Mouse (Mus musculus) heart, embryonic 14.5 days (tissue): ENCODE measurements at regions not wholly inside any gene's neighbourhood (a gene's known extent, or its start where the extent isn't known, plus 50 kb on each side); places are given as distances from the start of the nearest gene placed in this dataset.

Source experiments
- ATAC-seq: fragments of 200-750 bp; cut with Nextera tagmentation; 2 replicates; pipeline ENCODE4 v1.8.0; 2017; ENCODE audit warnings: low read depth, moderate TSS enrichment; ENCODE audit not compliant: insufficient number of reproducible peaks, insufficient read depth, low FRiP score
- H3K27ac ChIP-seq, 2 experiments: fragments of 200-500 bp in 1 of 2; fragments of 300-500 bp in 1 of 2; sonication (generic) in 1 of 2; replicated peaks in 1 of 2; 2 replicates each; pipeline ENCODE4 v1.5.1; 2012 to 2014; ENCODE audit warnings: low read depth in 2 of 2, low read length in 2 of 2, control low read depth in 1 of 2, mild to moderate bottlenecking in 1 of 2, mixed read lengths in 1 of 2; ENCODE audit not compliant: control insufficient read depth in 1 of 2, insufficient read depth in 1 of 2
- H3K27me3 ChIP-seq: fragments of 300-500 bp; sonication (generic); 2 replicates; pipeline ENCODE4 v1.6.1; 2014; ENCODE audit warnings: mild to moderate bottlenecking, low read length, control low read depth; ENCODE audit not compliant: control insufficient read depth, insufficient read depth
- H3K36me3 ChIP-seq: fragments of 300-500 bp; sonication (generic); 2 replicates; pipeline ENCODE4 v1.6.1; 2014; ENCODE audit warnings: mild to moderate bottlenecking, control low read depth, low read length, mixed read lengths; ENCODE audit not compliant: control insufficient read depth, insufficient read depth
- H3K4me1 ChIP-seq, 2 experiments: fragments of 200-500 bp in 1 of 2; fragments of 300-500 bp in 1 of 2; sonication (generic) in 1 of 2; 2 replicates each; pipeline ENCODE4 v1.6.1; 2012 to 2014; ENCODE audit warnings: low read length in 2 of 2, control low read depth in 1 of 2, mixed read lengths in 1 of 2; ENCODE audit not compliant: control insufficient read depth in 2 of 2, insufficient read depth in 2 of 2
- H3K4me2 ChIP-seq: fragments of 300-500 bp; sonication (generic); 2 replicates; pipeline ENCODE4 v1.6.1; 2014; ENCODE audit warnings: mild to moderate bottlenecking, low read length
- H3K4me3 ChIP-seq, 2 experiments: fragments of 200-500 bp in 1 of 2; fragments of 300-500 bp in 1 of 2; sonication (generic) in 1 of 2; 2 replicates each; pipeline ENCODE4 v1.5.1; 2012 to 2014; ENCODE audit warnings: low read length in 2 of 2, mild to moderate bottlenecking in 2 of 2, control low read depth in 1 of 2, low read depth in 1 of 2, moderate library complexity in 1 of 2; ENCODE audit not compliant: control insufficient read depth in 1 of 2, insufficient read depth in 1 of 2
- H3K9ac ChIP-seq: fragments of 300-500 bp; sonication (generic); 2 replicates; pipeline ENCODE4 v1.6.1; 2014; ENCODE audit warnings: mild to moderate bottlenecking, low read length
- H3K9me3 ChIP-seq: fragments of 300-500 bp; sonication (generic); 2 replicates; pipeline ENCODE4 v1.6.1; 2016; ENCODE audit warnings: low read length, control low read depth; ENCODE audit not compliant: control insufficient read depth
- WGBS: fragments of 180-500 bp; shearing (Covaris S2); extraction: QIAGEN DNeasy Blood & Tissue Kit; methylation state at CpG from one replicate; pipeline ENCODE4 v1.1.7; 2014; 5-methylcytosine and 5-hydroxymethylcytosine counted together

GRCm38 (mm10) chr8:53847821-53848220 is 209.0 kb upstream of the Neil3 start:
- ATAC-seq = no peak
- no peak overlapping the region for H3K9ac ChIP-seq
- H3K27me3 ChIP-seq = no peaks in the 10 kb centered on the region
- no peaks in the 10 kb centered on the region for H3K4me1 ChIP-seq
- H3K27ac ChIP-seq = no peak overlapping the region
- H3K9me3 ChIP-seq = no peaks in the 10 kb centered on the region
- H3K36me3 ChIP-seq = no peaks in the 10 kb centered on the region
- no peak overlapping the region for H3K4me2 ChIP-seq
- H3K4me3 ChIP-seq = no peak overlapping the region

- Histone ChIP-seq H3K36me3 (no peaks in the 10 kb centered on the region), H3K27ac (no peak overlapping the region), H3K4me3 (no peak overlapping the region), H3K27me3 (no peaks in the 10 kb centered on the region), H3K4me1 (no peaks in the 10 kb centered on the region), H3K9me3 (no peaks in the 10 kb centered on the region), H3K9ac (no peak overlapping the region), H3K4me2 (no peak overlapping the region)
- WGBS = 54% methylated on average over 1 of the region's 1 CpGs
- no peak for ATAC-seq
Measured at GRCm38 (mm10) chr8:53868567-53868966, 208.8 kb upstream of the Vegfc start.

- Histone ChIP-seq H3K36me3 (no peaks in the 10 kb centered on the region), H3K27me3 (no peaks in the 10 kb centered on the region), H3K4me1 (no peaks in the 10 kb centered on the region), H3K4me2 (no peak overlapping the region), H3K4me3 (no peak overlapping the region), H3K9me3 (no peaks in the 10 kb centered on the region), H3K9ac (no peak overlapping the region), H3K27ac (no peak overlapping the region)
- WGBS = 60% methylated on average over 8 of the region's 8 CpGs
- no peak for ATAC-seq
Measured at GRCm38 (mm10) chr8:53869997-53870596, 207.3 kb upstream of the Vegfc start.

- H3K9me3 ChIP-seq = no peaks in the 10 kb centered on the region
- no peak overlapping the region for H3K9ac ChIP-seq
- H3K4me3 ChIP-seq = no peak overlapping the region
- H3K4me2 ChIP-seq = no peak overlapping the region
- ATAC-seq = no peak
- WGBS = 71% methylated on average over 4 of the region's 4 CpGs
- no peaks in the 10 kb centered on the region for H3K27me3 ChIP-seq
- no peak overlapping the region for H3K27ac ChIP-seq
- H3K4me1 ChIP-seq = no peaks in the 10 kb centered on the region
- H3K36me3 ChIP-seq = no peaks in the 10 kb centered on the region
Measured at GRCm38 (mm10) chr8:53872033-53872619, 205.3 kb upstream of the Vegfc start.

GRCm38 (mm10) chr8:53878846-53879245 is 198.6 kb upstream of the Vegfc start:
- Histone ChIP-seq H3K27ac (no peak overlapping the region), H3K27me3 (no peaks in the 10 kb centered on the region), H3K9me3 (no peaks in the 10 kb centered on the region), H3K4me1 (no peaks in the 10 kb centered on the region), H3K9ac (no peak overlapping the region), H3K4me3 (no peak overlapping the region), H3K36me3 (no peaks in the 10 kb centered on the region), H3K4me2 (no peak overlapping the region)
- no peak for ATAC-seq
- 81% methylated on average over 7 of the region's 7 CpGs for WGBS

GRCm38 (mm10) chr8:53881551-53881950 is 195.9 kb upstream of the Vegfc start:
- ATAC-seq = no peak
- Histone ChIP-seq H3K4me3 (no peak overlapping the region), H3K4me1 (no peaks in the 10 kb centered on the region), H3K36me3 (no peaks in the 10 kb centered on the region), H3K9ac (no peak overlapping the region), H3K9me3 (no peaks in the 10 kb centered on the region), H3K27me3 (no peaks in the 10 kb centered on the region), H3K4me2 (no peak overlapping the region), H3K27ac (no peak overlapping the region)
- WGBS = 72% methylated on average over 1 of the region's 1 CpGs

- Histone ChIP-seq H3K36me3 (no peaks in the 10 kb centered on the region), H3K4me3 (no peak overlapping the region), H3K9ac (no peak overlapping the region), H3K4me1 (no peaks in the 10 kb centered on the region), H3K4me2 (no peak overlapping the region), H3K9me3 (no peaks in the 10 kb centered on the region), H3K27ac (no peak overlapping the region), H3K27me3 (no peaks in the 10 kb centered on the region)
- WGBS = 73% methylated on average over 4 of the region's 4 CpGs
- ATAC-seq = no peak
Measured at GRCm38 (mm10) chr8:53892205-53892710, 185.1 kb upstream of the Vegfc start.

- Histone ChIP-seq H3K36me3 (no peaks in the 10 kb centered on the region), H3K4me2 (no peak overlapping the region), H3K4me1 (no peaks in the 10 kb centered on the region), H3K9ac (no peak overlapping the region), H3K27me3 (no peaks in the 10 kb centered on the region), H3K4me3 (no peak overlapping the region), H3K9me3 (no peaks in the 10 kb centered on the region), H3K27ac (no peak overlapping the region)
- no peak for ATAC-seq
- 51% methylated on average over 3 of the region's 3 CpGs for WGBS
Measured at GRCm38 (mm10) chr8:53892770-53893169, 184.6 kb upstream of the Vegfc start.
